Mouse (Mus musculus) myocyte (in vitro differentiated cells): Measurements from ENCODE around the gene Mnat1. TPM values are rescaled to one million over a fixed set of nuclear protein-coding genes. Genes with fewer than 3 reads are reported as not detected.

ENCODE experiments used
- H3K27me3 ChIP-seq: one replicate; pipeline ENCODE4 v1.6.1; 2011; ENCODE audit not compliant: control insufficient read depth, insufficient read depth, insufficient read length
- H3K36me3 ChIP-seq: one replicate; pipeline ENCODE4 v1.6.1; 2011; ENCODE audit not compliant: control insufficient read depth, insufficient read depth
- H3K4me2 ChIP-seq: one replicate; pipeline ENCODE4 v1.6.1; 2011; ENCODE audit warnings: low read depth, control low read depth
- H3K4me3 ChIP-seq: one replicate; pipeline ENCODE4 v1.5.1; 2011; ENCODE audit warnings: mild to moderate bottlenecking, control low read depth, moderate library complexity
- H3K79me2 ChIP-seq: one replicate; pipeline ENCODE4 v1.6.1; 2011; ENCODE audit not compliant: control insufficient read depth, insufficient read depth
- H3ac ChIP-seq: one replicate; pipeline ENCODE4 v1.6.1; 2011; ENCODE audit not compliant: control insufficient read depth, insufficient read length
- CEBPB ChIP-seq: IDR thresholded peaks from 2 replicates; pipeline ENCODE4 v1.6.1; 2011; ENCODE audit warnings: mild to moderate bottlenecking, moderate library complexity; ENCODE audit not compliant: poor library complexity, insufficient read depth, severe bottlenecking
- E2F4 ChIP-seq: IDR thresholded peaks from one replicate; pipeline ENCODE4 v1.6.1; 2011; ENCODE audit warnings: mild to moderate bottlenecking, control low read depth, moderate library complexity; ENCODE audit not compliant: insufficient read depth
- MAX ChIP-seq: IDR thresholded peaks from one replicate; pipeline ENCODE4 v1.6.1; 2011; ENCODE audit warnings: low read depth, mild to moderate bottlenecking, control low read depth
- MYOD1 ChIP-seq, 3 experiments: IDR thresholded peaks; one replicate each; pipeline ENCODE4 v1.6.1; 2011; ENCODE audit warnings: control low read depth in 2 of 3, low read depth in 2 of 3, mild to moderate bottlenecking in 2 of 3, moderate library complexity in 1 of 3; ENCODE audit not compliant: insufficient read length in 2 of 3, control insufficient read depth in 1 of 3
- MYOG ChIP-seq, 3 experiments: IDR thresholded peaks; one replicate each; pipeline ENCODE4 v1.6.1; 2011; ENCODE audit warnings: control low read depth in 2 of 3, low read depth in 2 of 3, mild to moderate bottlenecking in 2 of 3; ENCODE audit not compliant: insufficient read length in 2 of 3, control insufficient read depth in 1 of 3, insufficient read depth in 1 of 3
- POLR2A ChIP-seq: IDR thresholded peaks from one replicate; pipeline ENCODE4 v1.6.1; 2011; ENCODE audit warnings: low read depth, mild to moderate bottlenecking, control low read depth, moderate library complexity; ENCODE audit not compliant: insufficient read length
- POLR2AphosphoS2 ChIP-seq: IDR thresholded peaks from one replicate; pipeline ENCODE4 v1.6.1; 2011; ENCODE audit warnings: low read depth, control low read depth; ENCODE audit not compliant: insufficient read length
- REST ChIP-seq: IDR thresholded peaks from one replicate; pipeline ENCODE4 v1.6.1; 2011; ENCODE audit warnings: mild to moderate bottlenecking, control low read depth, moderate library complexity; ENCODE audit not compliant: insufficient read depth, insufficient read length
- SRF ChIP-seq: IDR thresholded peaks from one replicate; pipeline ENCODE4 v1.6.1; 2011; ENCODE audit warnings: low read depth; ENCODE audit not compliant: control insufficient read depth, insufficient read length
- TCF12 ChIP-seq: IDR thresholded peaks from one replicate; pipeline ENCODE4 v1.6.1; 2011; ENCODE audit warnings: mild to moderate bottlenecking, control low read depth; ENCODE audit not compliant: poor library complexity, insufficient read depth, severe bottlenecking
- TCF3 ChIP-seq: IDR thresholded peaks from one replicate; pipeline ENCODE4 v1.6.1; 2011; ENCODE audit warnings: low read depth, control low read depth; ENCODE audit not compliant: insufficient read length
- USF1 ChIP-seq: IDR thresholded peaks from one replicate; pipeline ENCODE4 v1.6.1; 2011; ENCODE audit warnings: low read depth, mild to moderate bottlenecking, control low read depth, moderate library complexity
- polyA plus RNA-seq: library from polyadenylated mRNA; unstranded; fragments of >200 nt; fragmentation: generic; extraction: Trizol; gene quantifications from one replicate; pipeline ENCODE4 v1.2.1, GENCODE M21; 2012; ENCODE audit warnings: missing spikeins

Gene Mnat1
- polyA plus RNA-seq, 1 experiment = 30.4 TPM

DNA sequence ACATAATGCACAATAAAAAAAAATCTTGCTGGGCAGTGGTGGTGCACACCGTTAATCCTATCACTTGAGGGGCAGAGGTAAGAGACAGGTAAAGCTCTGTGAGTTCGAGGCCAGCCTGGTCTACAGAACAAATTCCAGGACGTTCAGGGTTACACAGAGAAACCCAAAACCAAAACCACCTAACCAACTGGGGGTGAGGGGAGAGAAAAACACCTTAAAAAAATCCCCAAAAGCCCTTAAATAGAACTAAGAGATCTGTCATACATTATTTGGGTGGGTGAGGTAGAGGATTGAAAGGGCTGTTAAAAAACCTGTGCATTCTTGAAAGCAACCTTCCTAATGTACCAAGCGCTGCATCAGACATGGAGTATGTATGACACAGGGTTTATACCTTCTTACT, 85.0 kb downstream of the Mnat1 start:
- TF ChIP-seq MYOD1 (IDR thresholded peaks at IDR 0.05; ENCODE audit: control insufficient read depth in 1 of 3, insufficient read length in 2 of 3, low read depth in 2 of 3) (no peak), MYOG (IDR thresholded peaks at IDR 0.05; ENCODE audit: control insufficient read depth in 1 of 3, insufficient read depth in 1 of 3, insufficient read length in 2 of 3, low read depth in 2 of 3) (no peak), POLR2A (no peak), TCF12 (no peak), USF1 (no peak), SRF (no peak), POLR2AphosphoS2 (no peak)
- H3K79me2 ChIP-seq = peaks cover 17% of the 10 kb centered on the region
- H3K4me2 ChIP-seq = no peak overlapping the region
- H3ac ChIP-seq = no peak overlapping the region
- no peaks in the 10 kb centered on the region for H3K36me3 ChIP-seq
- no peaks in the 10 kb centered on the region for H3K27me3 ChIP-seq
- H3K4me3 ChIP-seq = no peak overlapping the region

DNA sequence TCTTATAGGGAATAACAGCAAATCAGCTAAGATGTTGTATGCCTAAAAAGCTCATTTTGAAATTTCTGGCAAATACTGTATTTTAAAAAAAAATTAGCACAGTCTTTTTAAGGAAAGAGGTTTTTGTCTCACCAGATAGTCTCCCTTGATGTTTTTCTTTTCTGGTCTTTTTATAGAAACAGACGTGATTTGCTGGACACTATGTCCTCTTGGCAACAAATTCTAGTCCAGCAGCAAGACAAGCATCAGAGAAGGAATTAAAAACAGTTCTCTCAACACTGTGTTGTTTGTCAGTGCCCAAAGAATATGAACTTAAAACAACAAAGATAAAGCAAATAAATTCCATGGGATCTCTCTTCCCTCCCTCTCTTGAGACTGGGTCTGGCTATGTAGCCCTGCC, 85.6 kb downstream of the Mnat1 start:
- TF ChIP-seq USF1 (no peak), TCF12 (no peak), POLR2A (no peak), CEBPB (no peak), MYOG (IDR thresholded peaks at IDR 0.05; ENCODE audit: control insufficient read depth in 1 of 3, insufficient read depth in 1 of 3, insufficient read length in 2 of 3, low read depth in 2 of 3) (no peak), POLR2AphosphoS2 (no peak), MYOD1 (IDR thresholded peaks at IDR 0.05; ENCODE audit: control insufficient read depth in 1 of 3, insufficient read length in 2 of 3, low read depth in 2 of 3) (no peak), REST (no peak)
- no peaks in the 10 kb centered on the region for H3K27me3 ChIP-seq
- peaks cover 17% of the 10 kb centered on the region for H3K79me2 ChIP-seq
- H3K36me3 ChIP-seq = no peaks in the 10 kb centered on the region
- H3K4me2 ChIP-seq = no peak overlapping the region
- H3ac ChIP-seq = no peak overlapping the region
- no peak overlapping the region for H3K4me3 ChIP-seq

DNA sequence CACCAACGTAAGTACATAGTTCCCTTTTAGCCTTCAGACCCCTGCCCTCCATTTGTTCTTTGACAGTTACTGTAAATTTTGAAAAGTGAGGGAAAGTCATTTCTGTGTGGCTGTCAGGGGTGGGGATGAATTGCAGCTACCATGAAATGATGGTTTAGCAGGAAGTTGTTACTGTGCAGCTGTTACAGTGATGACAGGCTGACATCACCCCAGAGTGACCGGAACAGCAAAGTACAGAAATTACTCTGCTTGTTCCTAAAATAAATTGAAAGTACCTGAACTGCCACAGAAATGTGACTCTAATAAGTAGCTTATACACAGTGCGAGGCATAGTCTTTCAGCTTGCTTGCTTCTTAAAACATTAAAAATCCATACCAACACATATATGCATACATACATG, 86.9 kb downstream of the Mnat1 start:
- Histone ChIP-seq H3K36me3 (peaks cover 4% of the 10 kb centered on the region), H3K4me2 (peak overlapping the region; percentile 74), H3K27me3 (no peaks in the 10 kb centered on the region), H3K79me2 (peaks cover 17% of the 10 kb centered on the region), H3K4me3 (no peak overlapping the region), H3ac (no peak overlapping the region)
- TF ChIP-seq MYOG (IDR thresholded peaks at IDR 0.05; ENCODE audit: control insufficient read depth in 1 of 3, insufficient read depth in 1 of 3, insufficient read length in 2 of 3, low read depth in 2 of 3) = peak in 2 of 3 experiments; percentile 52 to 74
- peak; percentile 52 for TF ChIP-seq CEBPB
- TF ChIP-seq MYOD1 (IDR thresholded peaks at IDR 0.05; ENCODE audit: control insufficient read depth in 1 of 3, insufficient read length in 2 of 3, low read depth in 2 of 3) = peak; percentile 92 to 99 (median 95)
- TF ChIP-seq POLR2AphosphoS2 = no peak
- TF ChIP-seq TCF12 = peak; percentile 88
- no peak for TF ChIP-seq SRF
- peak; percentile 78 for TF ChIP-seq TCF3
- no peak for TF ChIP-seq MAX

DNA sequence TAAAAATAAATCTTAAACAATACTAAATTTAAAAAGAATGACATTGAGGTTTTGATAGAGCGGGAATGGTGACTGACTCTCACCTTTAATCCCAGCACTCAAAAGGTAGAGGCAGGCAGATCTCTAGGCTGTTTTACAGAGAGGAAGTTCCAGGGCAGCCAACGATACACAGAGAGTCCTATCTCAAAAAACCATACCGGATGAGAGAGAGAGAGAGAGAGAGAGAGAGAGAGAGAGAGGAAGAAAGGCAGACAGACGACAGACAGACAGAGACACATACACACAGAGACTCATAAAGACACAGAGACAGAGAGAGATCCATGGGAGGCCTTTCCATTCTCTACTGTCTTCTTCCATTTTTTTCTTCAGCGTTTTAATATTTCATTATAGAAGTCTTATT, 92.3 kb downstream of the Mnat1 start:
- H3K36me3 ChIP-seq = peaks cover 27% of the 10 kb centered on the region
- H3K4me3 ChIP-seq = no peak overlapping the region
- H3K4me2 ChIP-seq = no peak overlapping the region
- H3ac ChIP-seq = no peak overlapping the region
- TF ChIP-seq TCF3 (no peak), MYOG (IDR thresholded peaks at IDR 0.05; ENCODE audit: control insufficient read depth in 1 of 3, insufficient read depth in 1 of 3, insufficient read length in 2 of 3, low read depth in 2 of 3) (no peak), USF1 (no peak), POLR2A (no peak), POLR2AphosphoS2 (no peak), MAX (no peak), TCF12 (no peak), CEBPB (no peak), E2F4 (no peak), MYOD1 (IDR thresholded peaks at IDR 0.05; ENCODE audit: control insufficient read depth in 1 of 3, insufficient read length in 2 of 3, low read depth in 2 of 3) (no peak), REST (no peak), SRF (no peak)
- H3K27me3 ChIP-seq = no peaks in the 10 kb centered on the region
- H3K79me2 ChIP-seq = peaks cover 13% of the 10 kb centered on the region

DNA sequence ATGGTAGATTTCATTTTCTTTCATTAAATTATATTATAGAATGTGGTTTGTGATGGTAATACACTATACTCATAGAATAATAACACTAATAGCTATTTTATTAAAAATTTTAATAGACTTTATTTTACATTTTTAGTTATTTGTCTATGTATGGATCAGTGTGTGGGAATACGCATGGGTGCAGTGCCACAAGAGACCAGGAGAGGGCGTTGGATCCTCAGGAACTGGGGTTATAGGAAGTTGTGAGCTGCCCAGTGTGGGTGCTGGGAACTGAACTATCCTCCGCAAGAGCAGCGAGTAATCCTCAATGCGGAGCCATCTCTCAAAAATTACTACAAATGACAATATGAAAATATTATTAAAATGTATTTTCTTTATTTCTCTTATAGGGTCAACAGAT, 95.1 kb downstream of the Mnat1 start:
- Histone ChIP-seq H3K36me3 (peaks cover 37% of the 10 kb centered on the region), H3K27me3 (no peaks in the 10 kb centered on the region), H3K4me2 (no peak overlapping the region), H3K4me3 (no peak overlapping the region), H3K79me2 (peaks cover 7% of the 10 kb centered on the region), H3ac (no peak overlapping the region)
- TF ChIP-seq CEBPB = no peak
- TF ChIP-seq MYOG (IDR thresholded peaks at IDR 0.05; ENCODE audit: control insufficient read depth in 1 of 3, insufficient read depth in 1 of 3, insufficient read length in 2 of 3, low read depth in 2 of 3) = no peak
- no peak for TF ChIP-seq SRF
- no peak for TF ChIP-seq USF1
- no peak for TF ChIP-seq MYOD1 (IDR thresholded peaks at IDR 0.05; ENCODE audit: control insufficient read depth in 1 of 3, insufficient read length in 2 of 3, low read depth in 2 of 3)
- TF ChIP-seq REST = no peak
- TF ChIP-seq TCF12 = no peak
- TF ChIP-seq POLR2A = no peak
- no peak for TF ChIP-seq TCF3
